Mouse (Mus musculus) cortical plate, adult 2 months (tissue): ENCODE measurements around the gene Magea4. TPM values are rescaled to one million over a fixed set of nuclear protein-coding genes. Genes with fewer than 3 reads are reported as not detected.

Source experiments
- H3K27ac ChIP-seq: fragments of 200-500 bp; 2 replicates; pipeline ENCODE4 v1.5.1; 2012; ENCODE audit warnings: low read length, control low read depth, inconsistent platforms; ENCODE audit not compliant: insufficient read depth
- H3K4me1 ChIP-seq: fragments of 200-500 bp; 2 replicates; pipeline ENCODE4 v1.6.1; 2011; ENCODE audit warnings: low read length; ENCODE audit not compliant: control insufficient read depth, insufficient read depth
- H3K4me3 ChIP-seq: fragments of 200-500 bp; 2 replicates; pipeline ENCODE4 v1.5.1; 2011; ENCODE audit warnings: mild to moderate bottlenecking, low read length, control low read depth; ENCODE audit not compliant: insufficient read depth
- CTCF ChIP-seq: fragments of 200-500 bp; IDR thresholded peaks from 2 replicates; pipeline ENCODE4 v1.5.1; 2011; ENCODE audit warnings: mild to moderate bottlenecking, control low read depth, low read length; ENCODE audit not compliant: insufficient read depth; ENCODE audit errors: extremely low read depth
- POLR2A ChIP-seq: fragments of 200-500 bp; IDR thresholded peaks from 2 replicates; pipeline ENCODE4 v1.6.1; 2011; ENCODE audit warnings: mild to moderate bottlenecking, low read length, control low read depth; ENCODE audit not compliant: insufficient read depth; ENCODE audit errors: extremely low read depth
- polyA plus RNA-seq: library from polyadenylated mRNA; depleted of rRNA; stranded (reverse); fragments of >200 nt; gene quantifications from 2 replicates; pipeline ENCODE4 v1.2.3, GENCODE M21; 2012; rRNA removed

Magea4 gene
- polyA plus RNA-seq = not detected in 2 replicates

DNA sequence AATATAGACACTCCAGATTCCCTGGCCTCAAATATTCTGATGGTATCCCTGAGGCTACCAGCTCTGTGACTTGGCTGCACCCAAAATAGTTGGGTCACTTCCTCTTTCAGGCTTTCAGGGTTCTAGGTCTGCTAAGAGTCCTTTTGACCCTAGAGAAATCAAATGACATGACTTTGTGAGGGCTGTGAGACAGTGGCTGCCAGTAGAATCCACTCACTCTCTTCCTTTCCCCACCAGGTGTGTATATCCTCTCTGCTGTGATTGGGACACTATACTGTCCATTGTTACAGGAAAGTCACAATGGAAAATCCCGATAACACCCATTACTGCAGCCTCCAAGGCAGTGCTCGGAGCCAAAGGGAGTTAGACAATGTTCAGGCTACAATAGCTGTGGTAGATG is at the start of gene Magea4:
TSS of gene Magea4 (plus strand) at position 301 of the 400 bp plus-strand sequence.
- no peak for TF ChIP-seq POLR2A
- TF ChIP-seq CTCF = no peak
- Histone ChIP-seq H3K4me3 (no peak within 1 kb of the TSS), H3K27ac (no peak within 1 kb of the TSS), H3K4me1 (no peaks in the 10 kb centered on the region)

GRCm38 (mm10) chrX:72202944-72203554 is 18.8 kb upstream of the Magea4 start:
- TF ChIP-seq CTCF (no peak), POLR2A (no peak)
- Histone ChIP-seq H3K4me1 (no peaks in the 10 kb centered on the region), H3K27ac (no peak overlapping the region), H3K4me3 (no peak overlapping the region)

GRCm38 (mm10) chrX:72270637-72271036 is 48.8 kb downstream of the Magea4 start:
- no peak overlapping the region for H3K4me3 ChIP-seq
- TF ChIP-seq CTCF = no peak
- TF ChIP-seq POLR2A = no peak
- no peak overlapping the region for H3K27ac ChIP-seq
- no peaks in the 10 kb centered on the region for H3K4me1 ChIP-seq

Other genes with a start within 250 kb of the Magea4 start
- 0.46 and 0.47 TPM in 2 replicates for gene Fate1, start 249.0 kb upstream of the Magea4 start, polyA plus RNA-seq
- 0.54 and 0.66 TPM in 2 replicates for gene Cnga2, start 230.2 kb upstream of the Magea4 start, polyA plus RNA-seq
- gene Gabre, start 52.8 kb downstream of the Magea4 start, polyA plus RNA-seq = 0.06 and 0.15 TPM in 2 replicates
- gene Magea10, start 164.8 kb downstream of the Magea4 start, polyA plus RNA-seq = not detected in 2 replicates